Mouse (Mus musculus): Measurements from ENCODE around the gene Srek1. TPM values are rescaled to one million over a fixed set of nuclear protein-coding genes. Genes with fewer than 3 reads are reported as not detected.
A peak's percentile ranks its signal among the peaks of the same experiment; 100 is the strongest.

The Srek1 gene
- polyA plus RNA-seq (2017; shearing (Covaris generic)): 10 to 100 TPM; 71.5 to 97.2 (median 73.5) TPM

DNA sequence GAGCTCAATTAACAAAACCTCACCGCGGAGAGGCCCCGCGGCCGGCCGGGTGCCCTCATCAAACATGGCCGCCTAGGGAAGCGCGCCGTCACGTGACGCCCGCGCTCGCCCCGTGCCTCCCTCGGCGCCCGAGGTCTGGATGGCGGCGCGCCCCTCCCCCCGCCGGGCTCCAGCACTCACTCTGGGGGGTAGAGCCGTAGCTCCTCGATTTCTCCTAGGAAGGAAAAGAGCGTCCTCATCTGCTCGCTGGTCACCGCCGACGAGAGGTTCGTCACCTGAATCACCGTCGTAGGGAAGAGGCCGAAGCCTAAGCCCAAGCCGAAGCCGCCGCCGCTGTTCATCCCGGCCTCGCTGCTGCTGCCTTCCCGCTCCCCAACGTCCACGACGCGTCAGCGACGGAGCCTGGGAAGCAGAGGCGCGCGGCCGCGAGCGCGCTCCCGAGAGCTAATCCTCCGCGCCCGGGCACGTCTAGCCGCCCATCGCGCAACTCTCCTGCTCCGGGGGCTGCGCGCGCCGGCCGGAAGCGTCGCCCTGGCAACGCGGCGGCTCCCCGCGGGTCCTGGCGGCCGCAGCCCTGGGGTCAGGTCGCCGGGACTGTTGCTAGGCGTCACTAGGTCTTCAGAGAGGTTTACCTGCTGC lies at the start of gene Srek1:
Gene Srek1, minus strand, starts transcription at position 490 of the 639 bp plus-strand sequence.
- ATAC-seq: peak; percentile 78

DNA sequence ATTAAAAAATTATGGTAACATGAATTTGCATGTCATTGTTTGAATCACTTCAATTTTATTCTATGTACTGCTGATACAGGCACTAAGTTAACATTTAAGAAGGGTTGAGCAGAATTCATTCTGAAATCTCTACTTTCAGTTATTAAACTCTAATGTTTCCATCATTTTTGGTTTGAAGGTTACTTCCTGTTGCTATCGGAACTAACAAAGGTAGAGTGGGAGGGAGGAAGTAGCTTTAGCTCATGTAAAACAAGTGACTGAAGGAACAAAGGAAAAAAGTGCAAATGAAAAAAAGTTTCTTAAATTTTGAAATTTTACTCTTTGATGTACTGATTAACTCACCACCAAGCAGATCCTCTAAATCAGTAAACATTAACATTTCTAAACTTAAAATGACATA lies 47.9 kb upstream of the Srek1 start:
- peak; percentile 80 for ATAC-seq

GRCm38 (mm10) chr13:103819377-103819776 lies 45.0 kb upstream of the Srek1 start:
- ATAC-seq: no peak

- ATAC-seq: no peak
Measured at GRCm38 (mm10) chr13:103817935-103818334, 43.5 kb upstream of the Srek1 start.

DNA sequence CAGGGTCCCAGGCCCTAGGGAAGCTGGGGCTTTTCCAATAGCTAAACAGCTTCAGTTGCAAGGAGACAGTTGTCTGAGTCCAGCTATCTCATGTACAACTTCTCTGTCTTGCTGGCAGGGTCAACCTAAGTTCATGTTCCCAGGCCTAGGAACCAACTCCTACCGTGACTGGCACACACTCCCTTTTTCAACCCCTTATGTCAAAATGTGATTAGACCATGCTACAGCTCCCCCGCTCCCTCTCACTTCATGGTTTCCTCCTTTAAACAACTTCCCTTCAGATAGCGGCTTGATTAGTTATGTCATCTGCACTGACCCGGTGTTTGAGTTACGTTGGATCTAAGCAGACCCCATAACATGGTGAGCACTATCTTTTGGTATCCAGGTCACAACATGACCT lies 33.1 kb upstream of the Srek1 start:
- ATAC-seq: no peak

DNA sequence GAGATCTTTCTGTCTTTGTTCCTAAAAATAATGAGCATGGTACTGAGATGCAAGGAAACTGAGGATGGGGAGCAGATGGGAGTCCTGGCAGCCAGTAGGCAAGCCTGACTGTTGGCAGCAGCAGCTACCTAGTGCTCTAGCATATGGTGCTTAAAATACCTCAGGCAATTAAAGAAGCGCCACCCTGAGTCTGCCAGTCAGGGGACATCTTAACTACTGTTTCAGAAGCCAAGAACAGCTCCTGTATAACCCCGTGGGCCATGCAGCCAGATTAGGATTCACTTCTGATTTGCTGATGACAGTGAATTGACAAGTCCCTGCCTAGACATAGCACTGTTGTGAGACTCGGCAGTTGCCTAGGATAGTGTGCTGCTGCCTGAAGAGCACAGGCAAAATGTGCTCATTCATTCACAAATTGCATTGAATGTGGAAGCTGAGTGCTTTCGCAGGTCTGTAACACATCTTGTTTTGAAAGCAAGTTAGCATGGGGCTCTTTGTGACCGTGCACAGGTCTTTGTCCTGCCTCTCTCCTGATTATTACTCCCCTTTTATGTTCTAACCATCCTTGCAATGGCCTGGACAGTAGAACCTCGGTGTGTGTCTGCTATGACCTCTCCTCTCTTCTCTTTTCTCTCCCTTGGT lies 31.9 kb upstream of the Srek1 start:
- no peak for ATAC-seq

DNA sequence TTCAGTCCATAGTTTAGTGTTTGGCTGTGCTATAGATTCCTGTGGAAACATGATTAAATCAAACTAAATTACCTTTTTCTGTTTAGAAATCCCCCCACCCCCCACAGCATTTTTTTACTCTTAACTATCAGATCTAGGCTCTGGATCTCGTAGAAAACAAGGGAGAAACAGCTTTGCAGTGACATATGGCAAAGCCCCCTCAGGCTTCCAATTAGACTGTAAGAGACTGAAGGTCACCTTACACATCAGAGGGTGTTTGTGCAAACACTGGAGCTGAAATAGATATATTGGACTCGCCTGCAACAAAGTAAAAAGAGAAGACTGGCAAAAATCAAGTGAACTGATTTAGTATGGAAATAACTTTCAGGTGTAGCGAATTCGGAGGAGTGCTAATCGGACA lies 29.3 kb upstream of the Srek1 start:
- ATAC-seq: no peak

GRCm38 (mm10) chr13:103801021-103801420 lies 26.6 kb upstream of the Srek1 start:
- no peak for ATAC-seq

DNA sequence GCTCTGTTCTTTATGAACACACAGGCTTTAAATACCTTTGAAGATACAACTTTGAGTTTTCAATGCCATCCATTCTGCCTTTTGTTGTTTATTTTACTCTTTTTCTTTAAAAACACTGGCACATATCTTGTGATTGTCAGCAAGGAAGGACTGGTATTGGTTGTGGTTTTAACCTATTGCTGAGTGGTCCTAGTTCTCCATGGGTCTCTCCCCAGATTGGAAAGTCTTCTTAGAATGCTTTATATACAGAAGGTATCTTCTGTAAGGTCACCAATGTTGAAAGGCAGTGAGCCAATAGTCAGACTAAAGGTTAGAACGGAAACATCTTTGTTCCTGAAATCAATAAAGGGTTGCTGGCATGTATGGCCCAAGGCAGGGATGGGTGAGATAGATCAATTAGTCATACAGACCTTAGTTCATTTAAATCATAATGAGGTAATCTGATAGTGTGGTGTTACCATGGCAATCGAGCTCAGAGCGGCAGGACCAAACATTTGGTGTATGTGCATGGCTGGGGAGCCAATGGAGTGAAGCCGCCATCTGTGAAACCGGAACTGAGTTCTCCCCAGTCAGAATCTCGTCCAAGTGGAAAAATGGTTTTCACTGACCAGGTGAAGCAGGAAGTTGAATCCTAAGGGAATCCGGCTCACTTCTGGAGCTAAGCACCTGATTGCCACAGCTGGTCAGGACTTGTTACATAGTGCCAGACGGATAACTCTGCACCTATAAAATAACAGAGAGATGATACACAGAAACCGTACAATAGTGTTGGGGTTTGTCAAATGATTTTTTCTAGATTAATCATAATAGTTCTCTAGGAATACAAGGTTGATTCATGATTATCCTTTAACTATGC lies 20.5 kb upstream of the Srek1 start:
- ATAC-seq: no peak

DNA sequence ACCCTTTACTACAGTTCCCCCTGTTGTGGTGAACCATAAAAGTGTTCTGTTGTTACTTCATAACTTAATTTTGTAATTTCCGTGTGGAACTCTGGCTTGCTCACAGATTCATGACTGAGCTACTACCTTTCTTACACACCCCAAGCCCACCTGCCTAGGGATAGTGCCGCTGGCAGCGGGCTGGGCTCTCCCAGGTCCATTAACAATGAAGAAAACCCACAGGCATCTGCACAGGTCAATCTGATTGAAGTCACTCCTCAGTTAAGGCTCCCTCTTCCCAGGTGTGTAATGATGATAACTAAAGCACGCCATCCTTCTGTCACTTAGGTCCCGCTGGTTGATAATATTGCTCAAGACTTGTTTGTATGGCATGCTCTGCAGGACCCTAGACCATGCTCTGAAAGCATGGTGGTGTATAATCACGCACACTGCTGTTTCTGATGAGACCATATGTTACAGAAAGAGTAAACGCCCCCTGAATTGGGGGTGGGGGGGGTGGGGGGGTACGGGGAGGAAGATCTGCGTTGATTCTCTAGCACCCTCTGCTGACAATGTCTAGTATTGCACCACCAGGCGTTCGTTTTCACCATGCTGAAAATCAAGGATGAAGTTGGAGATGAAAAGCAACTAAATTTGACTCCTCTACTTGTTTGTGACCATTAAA lies 5.6 kb upstream of the Srek1 start:
- ATAC-seq: peak; percentile 38

DNA sequence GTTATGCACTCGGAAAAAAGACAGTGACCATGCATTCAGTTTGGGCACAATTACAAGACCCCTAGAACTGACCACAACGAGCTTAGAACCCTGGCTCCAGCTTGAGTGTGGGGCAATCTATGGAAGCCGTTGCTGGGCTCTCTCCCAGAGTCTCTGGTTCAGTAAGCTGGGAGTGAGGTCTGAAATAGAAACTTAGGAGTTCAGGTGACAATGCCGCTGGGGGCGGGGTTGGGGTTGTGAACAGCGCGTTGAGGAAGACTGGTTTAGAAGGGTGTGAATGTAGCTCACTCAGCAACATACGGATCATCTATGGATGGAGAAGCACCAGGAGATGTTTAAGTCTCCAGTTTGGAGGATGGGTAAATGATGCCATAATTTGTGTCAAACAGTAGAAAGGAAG lies 2.7 kb upstream of the Srek1 start:
- no peak for ATAC-seq

DNA sequence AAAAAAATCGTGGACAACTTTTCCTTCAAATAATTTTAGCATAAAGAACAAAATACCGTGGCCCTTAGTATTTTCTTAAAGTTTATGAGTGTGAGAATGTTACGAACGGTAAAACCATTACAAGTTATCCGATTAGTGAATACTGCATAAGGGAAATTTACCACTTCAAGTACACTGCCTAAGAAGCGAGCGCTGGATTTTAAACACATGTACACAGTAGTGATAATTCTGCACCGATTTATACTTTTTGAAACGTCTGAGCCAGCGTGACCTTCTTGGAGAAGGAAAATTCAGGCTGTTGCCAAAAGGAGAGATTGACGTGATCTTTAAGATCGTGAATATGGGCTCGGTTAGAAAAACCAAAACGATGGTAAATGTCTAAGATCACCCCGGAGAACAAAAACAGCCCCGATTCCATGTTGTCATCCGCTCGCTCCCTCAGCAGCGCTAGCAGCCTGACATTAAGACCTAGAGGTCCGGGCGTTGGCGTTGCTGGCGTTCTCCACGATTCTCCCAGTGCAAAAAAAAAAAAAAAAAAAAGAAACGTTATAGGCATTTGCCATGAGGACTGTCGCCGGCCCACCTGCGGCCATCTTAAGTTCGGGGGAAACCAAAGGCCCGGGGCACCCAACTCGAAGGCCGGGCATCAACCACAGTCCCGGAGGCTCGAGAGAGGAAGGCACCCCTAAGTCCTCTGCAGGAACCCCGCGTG lies 845 bp downstream of the Srek1 start:
- peak; percentile 58 for ATAC-seq

DNA sequence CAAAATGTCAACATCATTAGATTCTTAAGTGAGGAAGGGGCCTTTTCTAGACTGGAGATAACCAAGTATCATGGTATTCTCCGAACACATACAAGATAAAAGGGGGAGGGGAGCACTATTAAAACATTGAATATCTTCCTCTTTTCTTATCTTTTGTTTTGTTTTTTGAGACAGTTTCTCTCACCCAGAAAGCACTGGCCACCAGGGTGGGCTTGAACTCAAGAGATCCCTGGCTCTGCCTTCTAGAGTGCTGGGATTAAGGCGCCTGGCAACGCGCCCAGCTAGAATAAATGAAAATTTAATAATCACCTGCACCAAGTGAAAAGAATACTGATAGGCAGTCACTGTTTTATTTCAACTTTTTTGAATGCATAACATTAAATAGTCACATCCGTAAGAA lies 1.5 kb downstream of the Srek1 start:
- no peak for ATAC-seq

- ATAC-seq: no peak
Measured at GRCm38 (mm10) chr13:103770821-103771220, 3.6 kb downstream of the Srek1 start.

DNA sequence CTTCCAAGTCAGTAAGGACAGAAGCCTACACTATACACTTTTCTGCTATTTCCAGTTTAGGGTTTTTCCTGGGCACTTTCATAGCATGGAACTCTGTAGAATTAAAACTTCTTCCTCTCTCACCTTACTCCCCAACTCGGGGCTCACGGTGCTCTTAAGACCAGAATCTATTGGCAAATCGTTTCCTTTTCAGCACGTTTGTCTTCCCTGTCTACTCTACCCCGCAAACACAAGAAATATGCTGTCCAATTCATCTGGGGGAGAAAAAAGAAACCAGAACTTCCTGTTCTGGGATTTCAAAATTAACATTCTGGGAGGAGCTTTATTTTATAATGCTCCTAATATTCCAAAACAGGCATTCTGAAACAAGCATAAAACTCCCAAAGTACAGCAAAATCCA lies 6.5 kb downstream of the Srek1 start:
- no peak for ATAC-seq

- no peak for ATAC-seq
Measured at GRCm38 (mm10) chr13:103763640-103764039, 10.8 kb downstream of the Srek1 start.

GRCm38 (mm10) chr13:103761971-103762370 lies 12.4 kb downstream of the Srek1 start:
- no peak for ATAC-seq

GRCm38 (mm10) chr13:103751421-103751820 lies 23.0 kb downstream of the Srek1 start:
- ATAC-seq: peak; percentile 88

GRCm38 (mm10) chr13:103745688-103746087 lies 28.7 kb downstream of the Srek1 start:
- no peak for ATAC-seq

GRCm38 (mm10) chr13:103745160-103745559 lies 29.2 kb downstream of the Srek1 start:
- no peak for ATAC-seq

- ATAC-seq: no peak
Measured at GRCm38 (mm10) chr13:103735330-103736007, 38.9 kb downstream of the Srek1 start.

GRCm38 (mm10) chr13:103726872-103727271 lies 47.5 kb downstream of the Srek1 start:
- no peak for ATAC-seq
